Mouse (Mus musculus) mesoderm, embryonic 11.5 days (tissue): ENCODE data around the gene Cdkn2c.

ENCODE experiments used
- DNase-seq: peaks from one replicate; pipeline ENCODE4 v3.0.0-alpha.2; 2012; ENCODE audit warnings: low read depth, low spot score

Gene Cdkn2c

GRCm38 (mm10) chr4:109657021-109657850 is 9.8 kb downstream of the Cdkn2c start:
- DNase-seq = no peak

GRCm38 (mm10) chr4:109656301-109656700 is 10.7 kb downstream of the Cdkn2c start:
- no peak for DNase-seq

GRCm38 (mm10) chr4:109655738-109656137 is 11.3 kb downstream of the Cdkn2c start:
- no peak for DNase-seq

GRCm38 (mm10) chr4:109654701-109655100 is 12.3 kb downstream of the Cdkn2c start:
- no peak for DNase-seq

- DNase-seq = no peak
Measured at GRCm38 (mm10) chr4:109653251-109653650, 13.7 kb downstream of the Cdkn2c start.

- no peak for DNase-seq
Measured at GRCm38 (mm10) chr4:109649331-109649730, 17.7 kb downstream of the Cdkn2c start.

- no peak for DNase-seq
Measured at GRCm38 (mm10) chr4:109647281-109647680, 19.7 kb downstream of the Cdkn2c start.

GRCm38 (mm10) chr4:109641451-109641850 is 25.5 kb downstream of the Cdkn2c start:
- no peak for DNase-seq

- no peak for DNase-seq
Measured at GRCm38 (mm10) chr4:109640141-109640540, 26.8 kb downstream of the Cdkn2c start.

- no peak for DNase-seq
Measured at GRCm38 (mm10) chr4:109639356-109639755, 27.6 kb downstream of the Cdkn2c start.

GRCm38 (mm10) chr4:109634971-109635370 is 32.0 kb downstream of the Cdkn2c start:
- no peak for DNase-seq

- DNase-seq = no peak
Measured at GRCm38 (mm10) chr4:109631029-109631428, 36.0 kb downstream of the Cdkn2c start.

- no peak for DNase-seq
Measured at GRCm38 (mm10) chr4:109630215-109630614, 36.8 kb downstream of the Cdkn2c start.

GRCm38 (mm10) chr4:109612596-109612995 is 54.4 kb downstream of the Cdkn2c start:
- DNase-seq = no peak
